Mouse (Mus musculus) ES-E14 (cell line): ENCODE results near the gene Myo1b. TPM values are rescaled to one million over a fixed set of nuclear protein-coding genes. Genes with fewer than 3 reads are reported as not detected.

Experiments
- DNase-seq: peaks from one replicate; pipeline ENCODE4 v3.0.0-alpha.2; 2013; ENCODE audit warnings: low read depth, low spot score
- H3K27ac ChIP-seq: 2 replicates; pipeline ENCODE4 v1.5.1; 2012; ENCODE audit warnings: low read depth, mild to moderate bottlenecking, low read length, moderate library complexity, mixed read lengths; ENCODE audit not compliant: poor library complexity, insufficient read depth, severe bottlenecking
- H3K36me3 ChIP-seq: 2 replicates; pipeline ENCODE4 v1.6.1; 2012; ENCODE audit warnings: mild to moderate bottlenecking, low read length, moderate library complexity, mixed read lengths; ENCODE audit not compliant: control insufficient read depth, poor library complexity, insufficient read depth, severe bottlenecking
- H3K4me1 ChIP-seq, 2 experiments: fragments of 150-350 bp in 1 of 2; sonication (generic) in 1 of 2; 2 replicates each; pipeline ENCODE4 v1.6.1; 2012; ENCODE audit warnings: low read length in 2 of 2, mild to moderate bottlenecking in 1 of 2, mixed read lengths in 1 of 2; ENCODE audit not compliant: control insufficient read depth in 2 of 2, insufficient read depth in 2 of 2, poor library complexity in 1 of 2
- H3K4me3 ChIP-seq, 2 experiments: fragments of 150-350 bp in 1 of 2; sonication (generic) in 1 of 2; 2 replicates each; pipeline ENCODE4 v1.5.1; 2012; ENCODE audit warnings: low read length in 2 of 2, low read depth in 1 of 2, mild to moderate bottlenecking in 1 of 2, mixed read lengths in 1 of 2; ENCODE audit not compliant: insufficient read depth in 1 of 2, poor library complexity in 1 of 2, severe bottlenecking in 1 of 2
- H3K9ac ChIP-seq: 2 replicates; pipeline ENCODE4 v1.6.1; 2012; ENCODE audit warnings: low read depth, mild to moderate bottlenecking, low read length, mixed read lengths; ENCODE audit not compliant: poor library complexity, insufficient read depth, severe bottlenecking
- H3K9me3 ChIP-seq: fragments of 150-350 bp; sonication (generic); 2 replicates; pipeline ENCODE4 v1.6.1; 2012; ENCODE audit warnings: low read depth, mild to moderate bottlenecking, low read length; ENCODE audit not compliant: control insufficient read depth, insufficient read depth
- CHD2 ChIP-seq: IDR thresholded peaks from 2 replicates; pipeline ENCODE4 v1.6.1; 2014; ENCODE audit warnings: mild to moderate bottlenecking, low read depth, low read length, inconsistent platforms
- HCFC1 ChIP-seq: IDR thresholded peaks from 2 replicates; pipeline ENCODE4 v1.6.1; 2012; ENCODE audit warnings: low read length, inconsistent platforms, borderline replicate concordance; ENCODE audit not compliant: insufficient read depth
- MAFK ChIP-seq: IDR thresholded peaks from 2 replicates; pipeline ENCODE4 v1.6.1; 2014; ENCODE audit warnings: mild to moderate bottlenecking, low read depth, low read length, inconsistent platforms; ENCODE audit not compliant: insufficient read depth
- ZC3H11A ChIP-seq: IDR thresholded peaks from 2 replicates; pipeline ENCODE4 v1.6.1; 2012; ENCODE audit warnings: low read depth, mild to moderate bottlenecking, inconsistent platforms, low read length, borderline replicate concordance
- ZNF384 ChIP-seq: IDR thresholded peaks from 2 replicates; pipeline ENCODE4 v1.6.1; 2012; ENCODE audit warnings: low read depth, low read length, inconsistent platforms
- in situ Hi-C, 2 experiments: fragments of 600-800 bp; cut with MboI; formaldehyde crosslinking; loops; one replicate each; pipeline ENCODE4 v1.15.1; 2025; ENCODE audit warnings: low sequenced_read_pairs in 2 of 2, inconsistent platforms in 1 of 2; ENCODE audit not compliant: unreplicated experiment in 2 of 2
- total RNA-seq: library from RNA; depleted of rRNA; stranded (reverse); fragments of 300-350 nt; gene quantifications from 2 replicates; pipeline ENCODE4 v1.2.3, GENCODE M21; 2012

The Myo1b gene
- total RNA-seq, 1 experiment = 26.0 TPM

DNA sequence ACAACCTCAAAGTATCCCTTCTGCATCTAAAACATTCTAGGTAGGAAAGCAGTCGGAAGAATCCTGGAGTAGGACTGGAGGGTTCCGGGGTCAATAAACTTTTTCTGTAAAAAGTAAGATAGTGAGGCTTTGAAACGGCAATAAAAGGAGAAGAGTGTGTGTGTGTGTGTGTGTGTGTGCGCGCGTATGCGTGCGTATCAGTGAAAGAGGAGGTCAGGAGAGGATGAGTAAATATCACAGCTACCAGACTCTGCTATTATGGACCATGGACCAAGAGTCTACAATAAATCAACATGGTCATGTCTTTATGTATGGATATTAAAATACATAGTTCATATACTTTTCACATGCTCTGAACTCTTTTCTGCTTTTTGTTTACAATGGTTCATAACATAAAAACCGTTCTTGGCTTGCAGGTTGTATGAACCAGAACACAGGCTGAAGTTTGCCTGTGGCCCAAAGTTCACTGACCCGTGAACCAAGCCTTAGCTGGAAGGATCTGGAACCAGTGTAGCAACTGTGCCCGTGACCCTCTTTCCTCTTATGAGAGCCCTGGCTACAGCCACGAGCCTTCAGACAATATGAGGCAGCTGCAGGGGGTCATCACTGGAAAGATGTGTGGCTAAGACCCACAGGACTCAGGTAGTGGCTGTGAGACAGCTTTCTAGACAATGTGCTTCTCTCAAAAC lies 145.9 kb downstream of the Myo1b start:
- Histone ChIP-seq H3K36me3 (peaks cover 4% of the 10 kb centered on the region; the same call in 1 of the 2 replicates), H3K9me3 (no peaks in the 10 kb centered on the region), H3K9ac (no peak overlapping the region), H3K4me3 (no peak overlapping the region), H3K4me1 (no peaks in the 10 kb centered on the region), H3K27ac (no peak overlapping the region)
- no peak for DNase-seq
- no peak for TF ChIP-seq MAFK
- no peak for TF ChIP-seq ZC3H11A
- no peak for TF ChIP-seq HCFC1
- no peak for TF ChIP-seq ZNF384
- no peak for TF ChIP-seq CHD2
- in situ Hi-C loops = no loop called here

DNA sequence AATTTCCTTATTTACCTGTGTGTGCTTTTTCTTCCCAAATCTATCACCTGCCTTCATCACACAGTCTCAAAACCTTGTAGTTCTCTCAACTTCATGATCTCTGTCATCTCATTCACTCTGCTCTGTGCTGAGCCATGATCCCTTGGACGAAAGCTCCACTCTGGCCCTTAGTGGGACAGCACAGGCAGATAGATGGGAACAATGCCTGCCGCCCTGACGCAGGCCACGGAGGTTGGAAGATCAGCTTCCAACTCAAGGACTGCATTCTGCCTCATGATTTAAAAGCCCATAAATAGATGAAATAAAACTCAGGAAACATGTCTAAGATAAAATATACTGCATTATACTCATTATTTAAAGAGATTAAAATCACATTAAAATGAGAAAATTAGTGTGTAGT lies 149.6 kb downstream of the Myo1b start:
- Histone ChIP-seq H3K27ac (no peak overlapping the region), H3K9me3 (no peaks in the 10 kb centered on the region), H3K4me3 (no peak overlapping the region), H3K36me3 (peaks cover 4% of the 10 kb centered on the region; the same call in 1 of the 2 replicates), H3K9ac (no peak overlapping the region), H3K4me1 (no peaks in the 10 kb centered on the region)
- in situ Hi-C loops = no loop called here
- TF ChIP-seq MAFK = no peak
- TF ChIP-seq ZC3H11A = no peak
- no peak for TF ChIP-seq ZNF384
- no peak for TF ChIP-seq CHD2
- TF ChIP-seq HCFC1 = no peak
- no peak for DNase-seq

- TF ChIP-seq ZC3H11A = no peak
- TF ChIP-seq HCFC1 = no peak
- no peak for TF ChIP-seq CHD2
- TF ChIP-seq ZNF384 = no peak
- TF ChIP-seq MAFK = no peak
- in situ Hi-C loops = no loop called here
These were observed 150.7 kb downstream of the Myo1b start for GRCm38 (mm10) chr1:51765156-51765555.

DNA sequence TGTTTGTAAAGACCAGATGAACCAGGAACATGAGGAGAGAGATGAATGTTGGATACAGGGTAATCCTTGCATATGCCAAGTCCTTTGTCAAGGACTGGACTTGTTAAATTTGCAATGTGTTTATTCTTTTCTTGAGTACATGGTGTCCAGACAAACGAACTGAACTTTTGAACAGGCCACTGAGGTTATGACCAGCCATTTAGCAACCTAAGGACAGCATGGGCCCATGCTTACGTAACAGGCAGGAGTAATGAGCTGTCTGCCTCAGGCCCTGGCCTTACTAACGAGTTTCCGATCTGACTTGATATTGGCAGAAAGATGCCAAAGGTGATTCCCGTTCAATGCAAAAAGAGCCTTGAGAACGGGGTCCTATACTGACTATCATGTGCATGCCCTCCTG lies 156.2 kb downstream of the Myo1b start:
- Histone ChIP-seq H3K4me3 (no peak overlapping the region), H3K27ac (no peak overlapping the region), H3K9me3 (no peaks in the 10 kb centered on the region), H3K4me1 (peaks cover 0 to 2% of the 10 kb centered on the region in 2 experiments; a peak in 1 of 4 replicates), H3K36me3 (peaks cover 4% of the 10 kb centered on the region; the same call in 1 of the 2 replicates), H3K9ac (no peak overlapping the region)
- TF ChIP-seq MAFK (no peak), HCFC1 (no peak), ZNF384 (no peak), CHD2 (no peak), ZC3H11A (no peak)
- no peak for DNase-seq
- in situ Hi-C loops = no loop called here

More at GRCm38 (mm10) chr1:51765156-51765555, 150.7 kb downstream of the Myo1b start:
- H3K9me3 ChIP-seq = no peaks in the 10 kb centered on the region
- no peak for DNase-seq
- peaks cover 2% of the 10 kb centered on the region; the same call in 1 of the 2 replicates for H3K36me3 ChIP-seq
- no peak overlapping the region for H3K4me3 ChIP-seq
- H3K4me1 ChIP-seq = no peaks in the 10 kb centered on the region
- H3K9ac ChIP-seq = no peak overlapping the region
- H3K27ac ChIP-seq = no peak overlapping the region
